Mouse (Mus musculus) liver, adult 2 months (tissue): ENCODE measurements around the gene Trub2.

ENCODE experiments used
- CTCF ChIP-seq: fragments of 200-500 bp; IDR thresholded peaks from 2 replicates; pipeline ENCODE4 v1.5.1; 2011; ENCODE audit warnings: low read depth, low read length, control low read depth
- POLR2A ChIP-seq: fragments of 200-500 bp; IDR thresholded peaks from 2 replicates; pipeline ENCODE4 v1.6.1; 2011; ENCODE audit warnings: low read length, control low read depth; ENCODE audit not compliant: insufficient read depth; ENCODE audit errors: extremely low read depth

DNA sequence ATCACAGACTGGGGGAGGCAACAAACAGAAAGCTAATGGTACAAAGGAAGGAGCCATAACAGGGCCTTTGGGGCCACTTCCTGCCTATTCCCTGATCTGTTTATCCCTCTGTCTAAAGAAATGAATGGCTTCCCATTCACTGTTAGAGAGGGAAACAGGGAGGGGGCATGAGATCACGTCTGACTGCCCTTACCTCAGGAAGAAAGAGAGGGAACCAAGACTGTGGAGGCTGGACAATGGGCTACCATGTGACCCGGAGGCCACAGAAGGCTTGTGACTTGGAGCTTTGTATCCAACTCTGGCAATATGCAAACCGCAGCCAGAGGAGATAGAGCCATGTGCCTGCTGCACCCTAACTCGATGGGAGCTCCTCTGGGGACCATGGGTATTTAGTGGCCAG, 4.0 kb downstream of the Trub2 start:
- TF ChIP-seq POLR2A, result no peak
- TF ChIP-seq CTCF, result no peak
